Mouse (Mus musculus) right cerebral cortex, adult 18-20 months (tissue): ENCODE data around the gene Lgals1.

Source experiments
- DNase-seq: peaks from one replicate; pipeline ENCODE4 v3.0.0; 2022; ENCODE audit warnings: mixed read lengths

Gene Lgals1

DNA sequence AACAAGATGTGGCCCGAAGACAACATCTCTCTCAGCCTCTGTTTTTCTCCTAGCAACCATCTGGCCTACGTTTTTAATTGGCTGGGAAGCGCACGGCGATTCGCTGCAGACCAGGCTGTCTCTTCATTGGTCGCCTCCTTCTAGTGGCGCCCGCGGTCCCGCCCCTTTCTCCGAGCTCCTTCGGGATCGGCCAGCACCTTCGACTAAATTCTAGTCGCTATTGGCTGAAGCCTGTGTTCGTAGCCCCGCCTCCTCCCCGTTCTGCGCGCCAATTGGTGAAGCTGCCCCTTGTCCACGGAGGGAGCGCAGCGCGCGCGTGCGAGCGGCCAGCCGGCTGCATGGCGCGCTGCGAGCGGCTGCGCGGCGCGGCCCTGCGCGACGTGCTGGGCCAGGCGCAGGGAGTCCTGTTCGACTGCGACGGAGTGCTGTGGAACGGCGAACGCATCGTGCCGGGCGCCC is 12.9 kb upstream of the Lgals1 start, which contains the start of gene Pdxp:
Gene Pdxp (plus strand): TSS at position 288 of the 459 bp plus-strand sequence.
- DNase-seq = peak; percentile 99

DNA sequence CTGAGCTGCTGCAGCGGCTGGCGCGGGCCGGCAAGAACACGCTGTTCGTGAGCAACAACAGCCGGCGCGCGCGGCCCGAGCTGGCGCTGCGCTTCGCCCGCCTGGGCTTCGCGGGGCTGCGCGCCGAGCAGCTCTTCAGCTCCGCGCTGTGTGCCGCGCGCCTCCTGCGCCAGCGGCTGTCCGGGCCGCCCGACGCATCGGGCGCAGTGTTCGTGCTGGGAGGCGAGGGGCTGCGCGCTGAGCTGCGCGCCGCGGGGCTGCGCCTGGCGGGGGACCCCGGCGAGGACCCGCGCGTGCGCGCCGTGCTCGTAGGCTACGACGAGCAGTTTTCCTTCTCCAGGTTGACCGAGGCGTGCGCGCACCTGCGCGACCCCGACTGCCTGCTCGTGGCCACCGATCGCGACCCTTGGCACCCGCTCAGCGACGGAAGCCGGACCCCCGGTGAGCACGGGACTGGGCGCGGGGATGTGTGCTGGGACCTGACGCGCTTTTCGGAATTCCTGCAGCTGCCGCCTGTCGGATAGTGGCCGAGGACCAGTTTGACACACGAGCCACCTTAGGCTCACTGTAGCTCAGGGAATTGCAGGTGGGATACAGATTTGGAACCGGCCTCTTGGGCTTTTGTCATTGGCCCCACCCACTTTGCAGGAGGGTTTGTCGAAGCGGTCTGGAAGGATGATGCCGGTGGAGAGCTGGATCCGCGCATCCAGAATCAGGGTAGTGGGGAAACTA is 12.3 kb upstream of the Lgals1 start:
- DNase-seq = peak; percentile 53

DNA sequence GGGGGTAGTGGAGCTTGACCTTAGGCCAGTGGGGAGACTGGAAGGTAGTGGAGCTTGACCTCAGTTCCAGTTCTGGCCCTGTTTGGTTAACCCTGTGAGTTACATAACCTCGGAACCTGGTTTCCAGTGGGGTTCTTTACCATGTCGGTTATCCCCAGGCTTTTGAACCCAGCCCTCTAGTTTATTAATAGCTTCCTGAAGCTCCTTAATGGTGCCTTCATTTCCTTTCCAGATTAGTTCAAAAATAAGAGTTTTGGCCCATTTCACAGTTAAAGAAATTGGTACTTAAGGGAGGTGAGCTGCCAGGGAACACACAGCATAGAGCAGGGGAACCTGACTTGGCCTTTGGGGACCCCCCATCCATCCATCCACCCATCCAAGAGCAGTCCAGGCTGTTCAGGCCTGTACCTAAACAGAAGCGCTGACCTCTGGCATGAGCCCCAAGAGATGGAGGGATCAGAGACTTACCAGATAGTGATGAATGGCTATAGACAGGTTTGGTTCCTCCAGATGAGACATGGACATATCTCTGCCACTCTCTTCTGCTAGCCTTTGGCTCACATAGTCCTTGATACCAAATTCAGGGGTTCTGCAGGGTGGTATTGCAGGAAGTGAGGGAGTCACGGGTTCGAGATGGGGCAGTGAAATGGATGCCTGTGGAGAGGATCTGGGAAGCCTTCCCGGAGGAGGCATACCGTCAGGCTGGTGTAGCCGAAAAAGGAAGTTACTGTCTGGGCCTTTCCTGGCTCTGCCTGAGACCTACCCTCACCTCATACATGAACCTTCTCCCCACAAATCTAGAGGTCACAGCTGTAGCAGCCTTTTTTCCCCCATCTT is 11.5 kb upstream of the Lgals1 start:
- DNase-seq = no peak

DNA sequence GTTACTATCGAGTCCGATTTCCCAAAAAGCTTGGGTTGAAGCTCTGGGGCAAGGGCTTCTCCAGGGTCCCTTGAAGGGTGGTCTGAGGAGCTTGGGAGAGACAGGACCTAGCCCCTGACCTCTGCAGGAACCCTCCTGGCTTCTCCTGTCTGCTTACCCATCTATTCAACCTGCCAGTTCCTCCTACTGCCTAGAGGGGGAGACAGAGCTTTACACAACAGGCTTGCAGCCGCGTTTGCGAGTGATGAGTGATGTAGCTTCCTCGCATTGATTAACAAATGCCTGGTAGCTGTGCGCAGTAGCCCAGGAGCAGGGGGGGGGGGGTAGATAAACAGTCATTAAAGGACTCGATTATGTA is 10.9 kb upstream of the Lgals1 start:
- DNase-seq = peak; percentile 80

DNA sequence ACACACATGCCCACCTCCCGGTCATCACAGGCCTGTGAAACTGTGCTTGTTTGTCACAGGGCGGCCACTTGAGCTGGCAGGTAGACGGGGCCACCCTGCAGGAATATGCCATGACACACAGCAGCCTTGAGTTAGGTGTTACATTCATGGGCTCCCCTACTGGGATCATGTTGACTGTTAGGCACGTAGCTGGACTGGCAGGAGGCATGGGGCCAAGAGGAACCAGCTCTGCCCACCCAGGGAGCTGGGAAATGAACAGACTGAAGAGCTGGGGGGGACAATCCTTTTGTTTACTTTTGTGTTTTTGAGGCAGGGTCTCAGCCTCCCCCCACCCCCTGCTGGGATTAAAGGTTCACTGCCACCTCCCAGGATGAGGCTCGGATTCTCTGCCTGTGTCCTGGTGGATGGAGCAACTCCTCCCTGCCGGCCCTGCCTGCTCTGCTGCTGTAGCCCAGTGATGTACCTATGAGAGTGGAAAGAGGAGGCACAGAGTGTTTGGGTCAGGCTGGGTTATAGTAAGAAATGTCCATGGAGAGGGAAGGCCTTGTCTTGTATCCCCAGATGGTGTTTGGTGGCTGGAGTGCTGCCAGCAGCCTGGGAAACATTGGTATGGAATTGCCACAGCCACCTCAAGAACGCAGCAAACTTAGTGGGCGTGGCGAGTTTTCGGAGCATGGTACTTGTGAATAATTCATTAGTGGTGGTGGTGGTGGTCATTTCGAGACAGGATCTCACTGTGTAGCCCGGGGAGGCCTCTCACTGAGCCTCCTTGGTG is 10.3 kb upstream of the Lgals1 start:
- no peak for DNase-seq

DNA sequence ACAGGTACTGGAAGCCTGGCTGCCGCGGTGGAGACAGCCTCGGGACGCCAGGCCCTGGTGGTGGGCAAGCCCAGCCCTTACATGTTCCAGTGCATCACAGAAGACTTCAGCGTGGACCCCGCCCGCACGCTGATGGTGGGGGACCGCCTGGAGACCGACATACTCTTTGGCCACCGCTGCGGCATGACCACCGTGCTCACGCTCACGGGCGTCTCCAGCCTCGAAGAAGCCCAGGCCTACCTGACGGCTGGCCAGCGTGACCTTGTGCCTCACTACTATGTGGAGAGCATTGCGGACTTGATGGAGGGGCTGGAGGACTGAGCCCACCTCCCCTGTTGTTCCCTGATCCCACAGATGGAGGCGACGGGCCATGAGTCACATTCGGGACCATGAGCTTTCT is 8.4 kb upstream of the Lgals1 start:
- no peak for DNase-seq

DNA sequence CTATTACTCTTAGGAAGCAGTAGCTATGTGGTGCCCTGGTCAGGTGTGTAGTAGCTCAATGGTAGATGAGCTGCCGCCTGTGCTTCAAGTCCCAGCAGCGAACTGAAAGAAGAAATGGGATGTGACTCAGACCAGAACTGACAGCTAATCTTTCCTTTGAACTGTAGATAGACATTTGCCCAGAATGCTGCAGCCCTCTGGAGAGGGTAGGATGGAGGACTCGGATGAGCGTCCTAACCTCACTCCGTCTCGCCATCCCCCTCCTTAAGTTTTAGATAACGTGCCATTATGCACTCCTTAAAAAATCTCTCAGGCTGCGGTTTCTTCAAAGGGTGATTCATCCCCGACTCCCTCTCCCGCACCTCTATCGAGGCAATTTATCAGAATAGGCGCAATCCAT is 6.6 kb upstream of the Lgals1 start:
- DNase-seq = no peak

DNA sequence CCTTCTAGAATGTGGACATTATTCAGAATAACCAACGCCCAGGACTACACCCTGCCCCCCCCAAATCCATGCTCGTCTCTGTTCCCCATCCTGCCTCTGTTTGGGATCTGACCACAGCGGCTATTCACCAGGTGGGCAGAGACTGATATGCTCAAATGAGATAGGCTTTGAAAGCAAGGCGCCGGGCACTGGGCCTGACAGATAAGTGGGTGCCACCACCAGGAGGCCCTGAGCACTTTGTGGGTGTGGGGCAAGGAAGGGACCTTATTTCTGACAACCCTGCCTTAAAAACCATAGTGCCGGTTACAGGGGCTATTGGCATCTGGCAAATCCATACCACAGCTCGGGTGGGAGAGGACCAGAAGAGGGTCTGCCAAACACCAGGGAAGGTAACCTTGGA is 3.8 kb upstream of the Lgals1 start:
- DNase-seq = no peak

DNA sequence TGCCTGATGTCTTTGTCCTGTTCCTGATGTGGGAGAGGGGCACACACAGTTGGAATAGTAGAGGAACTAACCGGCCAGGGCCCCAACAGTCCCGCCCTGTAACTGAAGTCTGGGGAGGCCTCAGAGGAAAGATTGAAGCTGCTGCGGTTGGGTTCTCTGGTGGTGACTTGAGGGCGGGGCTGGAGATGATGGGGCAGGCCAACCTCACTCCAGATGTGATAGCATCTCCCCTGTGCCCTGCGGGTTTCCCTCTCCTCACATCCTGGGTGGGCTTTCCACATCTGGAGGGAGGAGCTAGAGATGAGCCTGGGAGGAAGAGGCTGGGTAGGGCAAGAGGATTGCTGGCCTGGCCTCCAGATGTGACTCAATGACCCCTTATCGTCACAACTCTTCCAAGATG is 2.9 kb upstream of the Lgals1 start:
- no peak for DNase-seq

DNA sequence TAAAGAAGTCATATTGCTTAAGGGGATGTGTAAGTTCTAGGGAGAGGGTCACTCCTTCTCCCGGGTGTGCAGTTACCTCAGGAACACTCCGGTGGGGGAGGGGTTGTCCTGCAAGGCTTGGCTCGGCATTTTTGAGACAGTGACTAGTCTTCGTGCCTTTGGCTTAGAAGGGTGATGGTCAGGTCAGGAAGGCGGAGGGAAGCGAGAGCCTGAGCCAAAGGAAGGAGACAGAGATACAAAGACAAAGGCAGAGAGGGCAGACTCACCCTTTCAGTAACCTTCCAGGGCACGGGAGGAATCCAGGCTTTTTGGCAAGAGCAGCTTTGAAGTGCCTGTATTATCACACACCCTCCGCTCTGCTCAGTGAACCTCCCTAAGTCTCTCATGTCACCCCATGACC is 1.4 kb upstream of the Lgals1 start:
- DNase-seq = no peak

DNA sequence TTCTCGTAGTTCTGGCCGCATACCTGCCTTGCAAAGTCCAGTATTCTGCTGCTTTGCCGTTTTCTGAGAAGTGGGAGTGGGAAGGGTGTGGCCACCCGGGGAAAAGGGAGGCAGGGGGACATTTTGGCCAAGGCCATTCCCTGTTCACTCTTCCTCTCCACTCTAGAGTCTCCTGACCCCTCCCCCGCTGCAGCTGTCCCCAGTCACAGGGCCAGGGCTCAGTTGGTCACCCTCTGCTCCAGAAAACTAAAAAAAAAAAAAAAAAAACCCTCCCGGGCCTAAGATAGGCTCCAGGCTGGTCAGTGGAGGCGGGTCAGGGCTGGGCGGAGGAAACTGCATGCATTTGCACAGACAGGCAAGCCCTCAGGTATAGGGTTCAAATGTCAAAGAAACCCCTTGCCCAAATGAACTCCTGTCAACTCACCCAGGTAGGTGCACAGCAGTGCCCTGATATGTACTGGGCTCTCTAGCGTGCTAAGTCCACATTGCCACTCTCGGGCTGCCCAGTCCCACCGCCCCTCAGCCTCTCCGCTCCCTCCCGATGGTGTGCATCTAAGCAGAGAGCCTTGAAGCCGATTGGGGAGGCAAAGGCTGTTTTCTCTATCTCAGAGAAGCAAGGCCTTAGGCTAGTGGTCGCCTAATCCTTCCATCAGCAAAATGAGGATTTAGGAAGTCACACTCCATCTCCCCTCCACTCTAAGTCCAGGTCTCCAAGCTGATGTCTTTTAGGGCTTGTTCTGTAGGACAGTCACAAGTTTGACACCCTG is 679 bp downstream of the Lgals1 start:
- no peak for DNase-seq

DNA sequence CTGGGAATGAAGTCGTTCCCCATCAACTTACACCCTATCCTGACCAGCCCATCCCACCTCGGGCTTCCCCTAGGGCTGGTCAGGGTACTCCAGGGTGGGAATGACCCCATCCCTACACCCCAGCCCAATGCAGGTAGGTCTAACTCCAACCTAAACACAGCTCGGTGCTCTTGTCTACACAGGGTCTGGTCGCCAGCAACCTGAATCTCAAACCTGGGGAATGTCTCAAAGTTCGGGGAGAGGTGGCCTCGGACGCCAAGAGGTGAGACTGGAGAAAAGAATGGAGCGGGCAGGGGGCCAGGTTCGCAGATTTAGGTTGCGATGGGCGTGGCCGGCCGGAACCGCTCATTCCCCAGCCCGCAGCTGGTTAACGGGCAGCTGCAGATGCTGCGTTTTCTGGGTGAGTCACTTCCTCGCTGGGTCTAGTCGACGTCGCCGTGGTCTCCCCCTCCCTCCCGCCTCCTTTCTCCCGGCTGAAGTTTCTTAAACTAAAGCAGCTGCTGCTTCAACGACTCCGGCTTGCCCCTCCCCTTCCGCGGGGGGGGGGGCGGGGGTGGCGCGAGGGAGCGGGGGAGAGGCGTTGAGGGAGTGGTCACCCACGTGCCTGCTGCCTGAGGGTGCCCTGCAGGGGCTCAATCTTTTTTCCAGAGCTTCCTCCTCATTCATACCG is 1.4 kb downstream of the Lgals1 start:
- DNase-seq = peak; percentile 69

DNA sequence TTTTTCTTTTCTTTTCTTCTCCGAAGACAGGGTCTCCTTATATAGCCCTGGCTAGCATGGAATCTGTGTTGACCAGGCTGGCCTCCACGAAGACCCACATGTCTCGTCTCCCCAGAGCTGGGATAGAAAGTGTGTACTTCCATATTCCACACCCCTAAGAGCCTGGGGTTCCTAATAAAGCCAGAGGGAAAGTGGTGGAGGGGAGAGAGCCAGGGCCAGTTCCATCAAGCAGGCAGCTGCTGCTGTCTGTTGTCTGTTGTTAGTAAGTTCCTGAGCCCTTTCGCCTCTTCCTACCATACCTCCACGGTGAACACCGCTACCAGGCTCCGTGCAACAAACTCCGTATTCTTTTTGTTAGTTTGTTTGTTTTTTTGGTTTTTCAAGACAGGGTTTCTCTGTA is 2.0 kb downstream of the Lgals1 start:
- no peak for DNase-seq

DNA sequence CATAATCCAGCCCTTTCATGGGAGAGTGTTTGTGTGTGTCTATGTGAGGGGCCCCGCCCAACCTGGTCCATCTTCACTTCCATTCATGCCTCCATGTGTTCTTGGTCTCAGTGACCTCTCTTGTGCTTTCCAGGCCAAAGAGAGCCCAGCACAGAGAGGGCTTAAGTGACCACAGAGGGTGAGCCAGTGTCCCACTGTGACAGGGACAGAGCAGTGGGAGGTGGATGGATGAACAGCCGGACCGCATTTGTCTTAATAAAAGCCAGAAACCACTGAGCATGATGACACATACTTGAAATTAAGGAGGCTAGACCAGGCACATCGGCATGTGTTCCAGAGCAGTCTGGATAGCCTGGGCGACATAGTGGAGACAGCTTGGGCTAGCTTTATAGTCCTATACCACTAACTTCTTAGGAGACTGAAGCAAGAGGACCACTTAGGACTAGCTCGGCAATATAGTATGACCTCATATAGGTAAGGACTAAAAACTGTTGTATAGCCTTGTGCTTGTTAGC is 3.7 kb downstream of the Lgals1 start:
- no peak for DNase-seq

DNA sequence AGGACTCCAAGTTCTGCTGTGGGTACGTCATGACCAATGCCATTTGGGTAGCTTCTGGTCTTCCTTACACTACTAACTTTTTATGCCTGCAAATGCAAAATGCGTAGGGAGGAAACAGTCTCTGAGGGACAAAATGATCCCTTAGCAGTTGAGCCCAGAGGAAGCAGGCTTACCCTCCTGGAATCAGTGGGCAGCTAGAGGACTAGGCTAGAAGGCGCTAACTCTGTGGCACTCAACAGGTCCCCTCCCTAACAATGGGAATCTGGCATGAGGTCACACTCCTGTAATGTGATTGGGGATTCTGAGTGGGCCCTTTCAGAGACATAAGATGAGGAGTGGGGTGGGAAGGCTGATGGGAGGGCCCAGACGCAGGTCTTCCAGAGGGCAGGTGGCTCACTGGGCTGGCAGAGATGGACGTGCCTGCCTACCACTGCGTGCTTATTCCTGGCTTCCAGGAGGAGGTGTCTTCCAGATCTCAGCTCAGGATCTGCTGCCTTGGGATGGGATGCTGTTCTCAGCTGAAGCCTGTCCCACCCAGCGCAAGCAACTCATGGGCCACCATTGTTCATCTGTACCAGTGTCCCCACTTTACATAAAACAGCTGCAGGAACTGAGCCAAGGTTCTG is 4.4 kb downstream of the Lgals1 start:
- DNase-seq = no peak

DNA sequence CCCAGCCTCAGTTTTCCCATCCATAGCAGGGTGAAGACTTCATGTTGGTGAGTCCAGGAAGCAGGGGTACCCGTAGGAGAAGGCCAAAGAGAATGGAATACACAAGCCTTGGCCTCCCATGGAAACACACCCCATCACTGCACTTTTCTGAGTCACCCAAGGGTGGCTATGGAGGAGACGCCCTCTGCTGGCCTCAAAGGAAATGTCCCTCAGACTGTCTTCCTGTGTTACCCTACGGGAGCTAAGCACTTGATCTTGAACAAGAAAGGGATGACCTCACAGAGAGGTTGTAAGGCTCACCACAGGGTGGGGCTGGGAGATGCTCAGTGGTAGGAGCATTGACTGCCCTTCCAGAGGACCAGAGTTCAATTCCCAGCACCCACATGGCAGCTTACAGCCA is 5.1 kb downstream of the Lgals1 start:
- no peak for DNase-seq

DNA sequence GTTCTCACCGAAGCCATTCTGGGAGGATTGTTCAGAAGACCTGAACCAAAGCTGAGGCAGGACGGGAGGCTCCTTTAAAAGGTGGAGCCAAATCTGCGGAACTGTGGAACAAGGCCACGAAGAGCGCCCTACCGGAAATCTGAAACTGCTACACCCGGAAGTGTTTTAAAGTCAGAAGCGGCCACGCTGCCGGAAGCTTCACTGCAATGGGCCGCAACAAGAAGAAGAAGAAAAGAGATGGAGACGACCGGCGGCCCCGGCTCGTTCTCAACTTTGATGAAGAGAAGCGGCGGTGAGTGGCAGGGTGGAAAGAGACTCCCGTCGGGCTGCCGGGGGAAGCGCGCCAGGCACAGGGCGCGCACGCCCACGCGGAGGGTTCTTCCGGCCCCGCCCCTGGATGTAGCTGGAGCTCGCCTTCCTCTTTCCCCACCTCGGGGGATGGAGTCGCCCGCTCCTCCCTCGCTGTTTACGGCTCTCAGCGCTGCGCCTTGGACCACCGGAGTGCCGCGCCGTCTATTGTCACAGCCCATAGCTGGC is 8.3 kb downstream of the Lgals1 start, which contains the start of gene Nol12:
Gene Nol12 (plus strand): TSS at position 150 of the 537 bp plus-strand sequence.
- peak; percentile 88 for DNase-seq

DNA sequence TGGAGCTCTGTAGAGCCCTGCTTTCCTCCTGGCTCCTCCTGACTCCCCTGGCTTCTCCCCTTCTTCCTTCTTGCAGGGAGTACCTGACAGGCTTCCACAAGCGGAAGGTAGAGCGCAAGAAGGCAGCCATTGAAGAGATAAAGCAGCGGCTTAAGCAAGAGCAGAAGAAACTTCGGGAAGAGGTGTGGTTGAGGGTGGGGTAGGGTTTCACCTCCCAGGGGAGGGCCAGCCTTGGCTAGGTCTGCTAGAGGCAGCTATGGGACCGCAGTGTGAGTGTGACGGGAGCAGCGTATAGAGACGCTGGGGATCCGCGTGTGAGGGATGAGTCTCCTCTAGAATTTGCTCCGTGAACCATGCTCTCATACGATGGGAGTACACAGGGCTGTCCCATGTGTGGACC is 9.9 kb downstream of the Lgals1 start:
- no peak for DNase-seq

DNA sequence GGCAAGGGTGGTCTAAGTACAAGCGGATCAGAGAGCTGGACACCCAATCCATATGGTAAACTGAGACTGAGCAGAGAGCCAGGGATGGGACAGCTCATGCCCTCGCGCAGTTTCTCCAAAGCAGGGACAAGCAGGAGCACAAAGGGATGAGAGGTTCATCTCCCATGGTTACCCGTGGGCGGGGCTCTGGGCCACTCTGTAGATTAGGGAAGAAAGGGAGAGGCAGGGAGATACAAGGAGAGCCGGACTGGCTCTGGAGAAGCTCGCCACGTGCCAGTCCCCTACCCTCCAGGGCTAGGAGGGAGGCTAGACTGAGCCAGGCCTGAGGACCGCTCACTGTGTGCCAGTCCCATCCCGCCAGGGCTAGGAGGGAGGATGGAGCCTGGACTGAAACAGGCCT is 10.8 kb downstream of the Lgals1 start:
- DNase-seq = no peak

DNA sequence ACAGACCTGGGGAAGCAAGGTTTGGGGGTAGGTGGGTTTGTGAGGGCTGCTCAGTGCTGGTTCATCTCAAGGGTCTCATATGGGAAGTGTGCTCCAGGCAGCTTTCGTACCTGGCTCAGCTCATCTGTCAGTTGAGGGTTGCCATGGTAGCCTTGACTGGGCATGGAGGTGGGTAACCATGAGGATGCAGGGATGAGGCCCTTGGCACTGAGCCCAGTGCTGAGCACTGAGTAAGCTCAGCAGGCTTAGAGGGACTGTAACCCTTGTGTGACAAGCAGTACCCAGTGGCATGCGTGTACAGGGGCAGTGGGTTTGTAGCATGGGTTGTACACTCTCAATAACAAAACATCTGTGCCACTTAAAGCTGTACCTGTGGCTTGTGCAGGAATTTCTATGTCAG is 11.4 kb downstream of the Lgals1 start:
- no peak for DNase-seq

DNA sequence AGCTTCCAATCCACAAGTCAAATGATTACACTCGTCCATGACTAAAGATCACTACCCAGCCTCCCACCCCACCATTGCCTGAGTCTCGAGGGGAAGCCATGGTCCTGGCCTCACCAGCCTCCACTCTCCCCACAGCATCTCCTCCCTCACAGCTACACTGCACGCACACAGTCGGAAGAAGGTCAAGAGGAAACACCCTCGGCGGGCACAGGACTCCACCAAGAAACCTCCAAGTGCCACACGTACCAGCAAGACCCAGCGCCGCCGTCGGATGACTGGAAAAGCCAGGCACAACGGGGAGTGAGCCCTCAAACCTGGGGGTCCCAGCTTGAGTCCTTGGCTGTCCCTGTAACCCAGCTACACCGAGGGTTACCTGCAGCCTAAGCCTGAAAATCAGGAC is 13.8 kb downstream of the Lgals1 start:
- DNase-seq = no peak
